Mouse (Mus musculus): ENCODE measurements around the gene Bag5.

- TF ChIP-seq CTCF (IDR thresholded peaks at IDR 0.05; ENCODE audit: low read depth): no peak
- no peak for TF ChIP-seq EP300 (IDR thresholded peaks at IDR 0.05; ENCODE audit: low read depth)
Observed at GRCm38 (mm10) chr12:111674850-111675486, 38.1 kb downstream of the Bag5 start.
